Mouse (Mus musculus) gastrocnemius, postnatal 36 days (tissue): Measurements from ENCODE around the gene Casz1. TPM values are rescaled to one million over a fixed set of nuclear protein-coding genes. Genes with fewer than 3 reads are reported as not detected.
A peak's percentile ranks its signal among the peaks of the same experiment; 100 is the strongest.

ENCODE experiments used
- DNase-seq, 2 experiments: peaks; one replicate each; pipeline ENCODE4 v3.0.0; 2022
- intact Hi-C: fragments of 180-260 bp; cut with DNase I; formaldehyde crosslinking; loops from one replicate; pipeline ENCODE4 v1.15.1; 2025
- total RNA-seq, 2 experiments: library from RNA; stranded (reverse); gene quantifications; 2 replicates each; pipeline ENCODE4 v1.2.3; 2021

Casz1 gene
- total RNA-seq, 2 experiments from 2014 or later, result 24.8 to 45.6 TPM

GRCm38 (mm10) chr4:148870496-148870895 is 66.3 kb downstream of the Casz1 start:
- no peak for DNase-seq
- intact Hi-C loops, result no loop called here

- intact Hi-C loops, result no loop called here
- DNase-seq, result peak; percentile 47 to 56
These were observed 67.6 kb downstream of the Casz1 start for GRCm38 (mm10) chr4:148871751-148872334.

GRCm38 (mm10) chr4:148872372-148872771 is 68.1 kb downstream of the Casz1 start:
- no peak for DNase-seq
- intact Hi-C loops, result no loop called here

GRCm38 (mm10) chr4:148872783-148873182 is 68.6 kb downstream of the Casz1 start:
- no peak for DNase-seq
- intact Hi-C loops, result no loop called here

GRCm38 (mm10) chr4:148876166-148876565 is 71.9 kb downstream of the Casz1 start:
- intact Hi-C loops, result no loop called here
- no peak for DNase-seq

- intact Hi-C loops, result no loop called here
These were observed 72.6 kb downstream of the Casz1 start for GRCm38 (mm10) chr4:148876867-148877266.

GRCm38 (mm10) chr4:148878192-148878983 is 74.2 kb downstream of the Casz1 start:
- DNase-seq, result no peak
- intact Hi-C loops, result no loop called here

More at GRCm38 (mm10) chr4:148876867-148877266, 72.6 kb downstream of the Casz1 start:
- DNase-seq, result no peak

GRCm38 (mm10) chr4:148878984-148879610 is 74.9 kb downstream of the Casz1 start:
- intact Hi-C loops, result no loop called here
- no peak for DNase-seq

- no peak for DNase-seq
- intact Hi-C loops, result no loop called here
These were observed 75.4 kb downstream of the Casz1 start for GRCm38 (mm10) chr4:148879631-148880030.

GRCm38 (mm10) chr4:148881001-148881669 is 76.9 kb downstream of the Casz1 start:
- DNase-seq, result peak in 1 of 2 experiments; percentile 44
- intact Hi-C loops, result no loop called here

GRCm38 (mm10) chr4:148881838-148882237 is 77.6 kb downstream of the Casz1 start:
- DNase-seq, result no peak
- intact Hi-C loops, result no loop called here

- intact Hi-C loops, result no loop called here
- no peak for DNase-seq
These were observed 78.2 kb downstream of the Casz1 start for GRCm38 (mm10) chr4:148882360-148882929.

GRCm38 (mm10) chr4:148884596-148884995 is 80.4 kb downstream of the Casz1 start:
- intact Hi-C loops, result no loop called here

GRCm38 (mm10) chr4:148885401-148885800 is 81.2 kb downstream of the Casz1 start:
- no peak for DNase-seq
- intact Hi-C loops, result no loop called here

More at GRCm38 (mm10) chr4:148884596-148884995, 80.4 kb downstream of the Casz1 start:
- DNase-seq, result no peak

GRCm38 (mm10) chr4:148885921-148886540 is 81.8 kb downstream of the Casz1 start:
- DNase-seq, result no peak
- intact Hi-C loops, result no loop called here

GRCm38 (mm10) chr4:148888229-148888628 is 84.0 kb downstream of the Casz1 start:
- intact Hi-C loops, result no loop called here
- DNase-seq, result no peak

- no peak for DNase-seq
These were observed 84.8 kb downstream of the Casz1 start for GRCm38 (mm10) chr4:148889011-148889410.

GRCm38 (mm10) chr4:148890442-148890841 is 86.2 kb downstream of the Casz1 start:
- intact Hi-C loops, result no loop called here
- DNase-seq, result no peak

More at GRCm38 (mm10) chr4:148889011-148889410, 84.8 kb downstream of the Casz1 start:
- intact Hi-C loops, result no loop called here

GRCm38 (mm10) chr4:148890892-148891838 is 86.9 kb downstream of the Casz1 start:
- DNase-seq, result no peak
- intact Hi-C loops, result no loop called here
